Mouse (Mus musculus) heart, adult 8-10 months (tissue): ENCODE measurements at regions not wholly inside any gene's neighbourhood (a gene's known extent, or its start where the extent isn't known, plus 50 kb on each side); places are given as distances from the start of the nearest gene placed in this dataset.
"Not testable (repeated sequence)": the region's sequence is repeated elsewhere in the genome, so short reads cannot be mapped to it uniquely, and the experiment has no call there.

Experiments
- DNase-seq: peaks from one replicate; pipeline ENCODE4 v3.0.0; 2022; ENCODE audit warnings: low spot score

DNA sequence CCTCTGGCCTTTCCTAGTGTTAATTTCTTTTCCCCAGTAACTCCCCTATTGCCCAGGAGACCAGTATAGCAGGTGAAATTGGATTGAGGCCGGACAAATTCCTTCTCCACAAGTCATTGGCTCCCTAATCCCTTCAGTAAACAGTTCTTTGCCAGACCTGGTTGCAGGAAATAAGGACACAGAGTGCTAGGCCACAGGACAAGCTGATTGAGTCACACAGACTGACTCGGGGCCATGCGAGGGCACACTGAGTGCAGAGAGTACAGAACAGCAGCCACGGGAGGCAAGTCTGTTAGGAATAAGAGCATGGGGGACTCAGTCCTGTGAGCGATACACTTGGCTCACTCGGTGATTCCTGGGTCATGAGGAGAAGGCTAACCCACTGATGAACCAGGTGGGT, 134.3 kb upstream of the Ajap1 start:
- DNase-seq, result no peak

DNA sequence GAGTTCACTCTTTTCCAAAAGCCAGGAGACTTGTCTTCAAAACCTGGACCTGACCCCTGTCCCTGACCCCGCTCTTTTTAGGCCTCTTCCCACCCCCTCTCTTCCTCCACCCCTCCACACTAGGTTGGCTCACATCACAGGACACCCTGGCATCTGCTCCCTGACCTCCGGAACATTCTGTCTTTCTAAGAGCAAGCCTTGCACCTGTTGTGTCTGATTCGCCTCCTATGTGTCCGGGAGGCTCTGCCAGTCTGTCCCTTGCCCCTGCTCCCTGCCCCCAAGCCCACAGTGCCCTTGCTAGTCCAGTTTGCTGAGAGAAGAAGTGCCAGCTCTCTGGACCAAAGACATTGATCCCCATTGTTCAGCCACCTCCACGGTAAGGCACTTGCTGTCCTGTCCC, 138.3 kb upstream of the Ajap1 start:
- DNase-seq, result no peak

- no peak for DNase-seq
Measured at GRCm38 (mm10) chr4:153631161-153631560, 148.6 kb upstream of the Ajap1 start.

DNA sequence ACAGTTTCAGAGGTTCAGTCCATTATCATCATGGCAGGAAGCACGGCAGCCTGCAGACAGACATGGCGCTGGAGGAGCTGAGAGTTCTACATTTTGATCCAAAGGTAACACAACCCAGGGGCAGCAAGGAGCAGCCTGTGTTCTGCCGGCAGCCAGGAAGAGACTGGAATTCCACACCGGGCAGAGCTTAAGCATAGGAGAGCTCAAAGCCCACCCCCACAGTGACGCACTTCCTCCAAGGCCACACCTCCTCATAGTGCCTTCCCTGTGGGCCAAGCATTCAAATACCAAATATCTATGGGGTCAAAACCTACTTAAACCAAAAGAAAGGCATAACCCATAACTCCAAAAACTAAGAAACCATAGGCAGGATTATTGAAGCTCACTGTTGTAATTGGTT, 149.4 kb upstream of the Ajap1 start:
- no peak for DNase-seq

GRCm38 (mm10) chr4:153632551-153632950, 149.9 kb upstream of the Ajap1 start:
- DNase-seq, result no peak

DNA sequence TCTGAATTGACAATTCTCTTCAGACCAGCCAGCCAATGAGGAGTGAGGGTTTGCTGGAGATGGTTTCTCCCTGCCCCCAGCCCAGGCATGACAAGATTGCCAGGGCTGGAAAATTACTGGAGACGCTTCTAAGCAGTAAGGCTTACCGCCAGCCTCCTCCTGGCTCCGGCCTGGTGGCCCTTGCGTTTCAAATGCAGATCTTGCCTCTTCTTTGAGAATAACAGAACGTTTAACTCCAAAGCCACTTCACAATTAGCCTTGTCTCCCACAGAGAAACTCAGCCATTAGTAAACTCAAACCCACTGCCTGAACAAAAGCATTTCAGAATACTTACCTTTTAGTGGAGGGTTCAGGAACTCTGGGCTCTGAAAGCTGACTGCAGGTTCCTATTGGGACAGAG, 150.6 kb upstream of the Ajap1 start:
- no peak for DNase-seq

DNA sequence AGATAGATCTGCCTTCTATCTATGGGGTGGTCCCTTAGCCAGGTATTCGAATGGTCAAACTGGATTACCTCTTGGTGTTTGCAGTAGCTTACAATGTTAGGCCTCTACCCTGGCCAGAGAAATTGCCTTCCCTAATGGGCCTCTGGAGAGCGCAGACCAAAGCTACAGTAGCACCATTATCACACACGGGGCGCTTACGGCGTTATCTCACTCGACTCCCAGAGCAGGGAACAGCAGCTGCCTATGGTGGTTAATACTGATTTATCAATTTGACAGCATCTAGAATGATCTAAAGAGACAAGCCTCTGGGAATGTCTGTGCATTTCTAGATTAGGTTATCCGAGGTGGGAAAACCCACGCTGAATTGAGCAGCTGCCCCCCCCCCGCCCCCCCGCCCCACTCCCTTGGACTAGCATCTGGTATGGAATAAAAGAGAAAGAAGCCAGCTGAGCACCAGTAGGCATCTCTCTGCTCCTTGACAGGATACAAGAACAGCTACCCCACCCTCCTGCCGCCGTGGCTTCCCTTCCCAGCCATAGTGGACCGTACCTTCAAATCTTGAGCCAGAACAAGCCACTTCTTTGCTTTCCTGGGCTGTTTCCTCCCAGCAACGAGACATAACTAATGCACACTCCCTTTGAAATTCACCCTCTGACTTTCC, 151.7 kb upstream of the Ajap1 start:
- DNase-seq, result no peak

DNA sequence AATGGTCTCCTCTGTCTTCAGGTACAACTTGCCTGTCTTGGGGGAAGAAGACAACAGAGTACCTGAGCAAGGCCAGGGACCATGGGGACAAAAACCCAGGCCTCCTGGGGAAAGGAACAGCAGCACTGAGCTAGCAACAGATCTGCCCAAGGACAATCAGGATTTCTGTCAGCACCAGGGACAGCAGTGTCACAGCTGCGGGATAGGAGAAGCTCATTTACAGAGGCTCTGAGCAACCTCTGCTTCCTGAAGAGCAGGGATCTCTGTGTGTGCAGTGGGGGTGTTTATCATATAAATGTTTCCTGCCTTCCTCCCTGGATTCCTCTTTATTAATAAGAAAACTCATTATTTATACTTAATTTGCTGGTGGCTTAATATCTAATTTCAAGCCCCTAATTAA, 155.4 kb upstream of the Ajap1 start:
- DNase-seq, result no peak

DNA sequence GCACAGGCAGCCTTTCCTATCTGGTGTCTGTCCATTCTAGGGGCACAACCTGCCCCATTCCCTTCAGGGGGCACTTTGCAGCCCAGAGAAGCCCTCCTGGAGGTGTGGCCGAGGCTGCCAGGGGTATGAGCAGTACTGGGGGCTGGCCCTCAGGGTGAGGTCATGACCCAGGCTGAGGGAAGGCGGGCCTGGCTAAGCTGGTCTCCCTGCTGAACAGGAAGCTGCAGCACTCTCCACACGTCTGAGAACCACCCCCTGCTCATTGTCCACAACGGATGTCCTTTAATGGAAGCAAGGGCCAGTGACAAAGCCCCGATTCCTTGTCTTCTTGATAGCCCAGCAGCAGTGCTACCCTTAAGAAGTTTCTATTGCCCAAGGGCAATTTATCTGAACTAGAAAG, 169.2 kb upstream of the Ajap1 start:
- DNase-seq, result no peak

GRCm38 (mm10) chr4:153652841-153653240, 170.2 kb upstream of the Ajap1 start:
- no peak for DNase-seq

DNA sequence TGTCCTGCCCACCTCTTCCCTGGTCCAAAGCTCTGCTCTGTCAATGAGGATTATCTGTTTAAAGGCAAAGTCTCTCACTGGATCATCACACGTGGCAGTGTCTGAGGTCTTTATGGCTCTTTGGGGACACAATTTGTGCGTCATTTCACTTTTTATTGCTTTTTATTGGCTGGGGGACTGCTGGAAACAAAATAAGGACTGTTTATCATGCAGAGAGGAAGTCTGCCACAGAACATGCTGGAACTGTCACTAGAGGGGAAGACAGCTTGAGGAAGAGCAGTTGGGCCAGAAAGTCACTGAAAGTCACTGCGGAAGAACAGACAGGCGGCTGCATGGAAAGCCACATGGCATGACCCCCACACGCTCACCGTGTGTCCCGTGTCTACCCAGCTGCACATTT, 180.1 kb upstream of the Ajap1 start:
- peak; percentile 17 for DNase-seq

DNA sequence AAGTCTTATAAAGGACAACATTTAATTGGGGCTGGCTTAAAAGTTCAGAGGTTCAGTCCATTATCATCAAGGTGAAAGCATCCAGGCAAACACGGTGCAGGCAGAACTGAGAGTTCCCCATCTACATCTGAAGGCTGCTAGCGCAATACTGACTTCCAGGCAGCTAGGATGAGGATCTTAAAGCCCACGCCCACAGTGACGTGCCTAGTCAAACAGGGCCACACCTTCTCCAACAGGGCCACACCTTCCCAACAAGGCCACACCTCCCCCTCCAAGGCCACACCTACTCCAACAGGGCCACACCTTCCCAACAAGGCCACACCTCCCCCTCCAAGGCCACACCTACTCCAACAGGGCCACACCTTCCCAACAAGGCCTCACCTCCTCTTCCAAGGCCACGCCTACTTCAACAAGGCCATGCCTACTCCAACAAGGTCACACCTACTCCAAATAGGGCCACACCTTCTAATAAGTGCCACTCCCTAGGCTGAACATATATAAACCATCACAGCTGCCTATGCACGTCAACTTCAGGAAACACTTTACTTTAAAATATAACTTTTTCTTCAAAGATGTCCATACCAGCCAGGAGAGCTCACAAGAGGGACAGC, 184.1 kb upstream of the Ajap1 start:
- not testable (repeated sequence) for DNase-seq

DNA sequence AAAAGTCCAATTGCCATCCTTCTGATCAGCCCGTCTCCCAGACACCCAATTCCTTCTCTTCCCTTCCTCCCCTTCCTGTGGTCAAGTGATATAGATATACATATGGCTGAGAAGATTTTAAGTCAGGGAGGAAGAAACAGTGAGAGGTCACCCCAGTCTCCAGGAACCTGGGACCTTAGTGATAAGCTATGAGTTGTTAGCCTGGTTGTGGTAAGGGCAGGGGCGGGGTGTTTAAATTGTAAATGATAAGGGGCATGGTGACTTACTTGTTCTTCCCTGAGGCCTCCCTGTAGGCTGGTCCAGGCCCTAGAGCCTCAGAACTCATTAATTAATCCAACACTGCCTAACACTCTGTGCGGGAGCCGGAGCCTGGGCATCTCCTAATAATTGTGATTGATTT, 186.5 kb upstream of the Ajap1 start:
- no peak for DNase-seq

DNA sequence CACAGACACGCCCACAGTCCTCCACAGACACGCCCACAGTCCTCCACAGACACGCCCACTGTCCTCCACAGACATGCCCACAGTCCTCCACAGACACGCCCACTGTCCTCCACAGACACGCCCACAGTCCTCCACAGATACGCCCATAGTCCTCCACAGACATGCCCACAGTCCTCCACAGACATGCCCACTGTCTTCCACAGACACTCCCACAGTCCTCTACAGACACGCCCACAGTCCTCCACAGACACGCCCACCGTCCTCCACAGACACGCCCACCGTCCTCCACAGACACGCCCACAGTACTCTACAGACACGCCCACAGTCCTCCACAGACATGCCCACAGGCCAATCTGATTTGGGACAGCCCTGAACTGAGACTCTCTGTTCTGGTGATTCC, 187.6 kb upstream of the Ajap1 start:
- no peak for DNase-seq

DNA sequence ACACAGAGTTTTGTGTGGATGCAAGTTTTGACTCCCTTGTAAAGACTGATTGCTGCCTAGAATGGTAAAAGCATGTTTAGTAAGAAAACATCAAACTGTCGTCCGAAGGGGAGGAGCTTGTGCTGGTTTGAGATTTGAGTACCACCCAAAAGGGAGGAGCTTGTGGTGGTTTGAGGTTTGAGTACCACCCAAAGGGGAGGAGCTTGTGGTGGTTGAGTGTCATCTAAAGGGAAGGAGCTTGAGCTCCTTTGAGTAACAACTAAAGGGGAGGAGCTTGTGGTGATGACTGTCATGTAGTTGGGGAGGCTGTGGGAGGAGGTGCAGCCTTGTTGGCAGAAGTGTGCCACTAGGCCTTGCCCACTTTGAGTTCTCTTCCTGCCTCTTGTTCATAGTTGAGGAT, 192.8 kb upstream of the Ajap1 start:
- DNase-seq, result no peak

GRCm38 (mm10) chr4:153679151-153679550, 196.5 kb upstream of the Ajap1 start:
- DNase-seq, result no peak

GRCm38 (mm10) chr4:153688441-153688840, 205.8 kb upstream of the Ajap1 start:
- DNase-seq, result no peak

GRCm38 (mm10) chr4:153693881-153694280, 211.3 kb upstream of the Ajap1 start:
- DNase-seq, result no peak

DNA sequence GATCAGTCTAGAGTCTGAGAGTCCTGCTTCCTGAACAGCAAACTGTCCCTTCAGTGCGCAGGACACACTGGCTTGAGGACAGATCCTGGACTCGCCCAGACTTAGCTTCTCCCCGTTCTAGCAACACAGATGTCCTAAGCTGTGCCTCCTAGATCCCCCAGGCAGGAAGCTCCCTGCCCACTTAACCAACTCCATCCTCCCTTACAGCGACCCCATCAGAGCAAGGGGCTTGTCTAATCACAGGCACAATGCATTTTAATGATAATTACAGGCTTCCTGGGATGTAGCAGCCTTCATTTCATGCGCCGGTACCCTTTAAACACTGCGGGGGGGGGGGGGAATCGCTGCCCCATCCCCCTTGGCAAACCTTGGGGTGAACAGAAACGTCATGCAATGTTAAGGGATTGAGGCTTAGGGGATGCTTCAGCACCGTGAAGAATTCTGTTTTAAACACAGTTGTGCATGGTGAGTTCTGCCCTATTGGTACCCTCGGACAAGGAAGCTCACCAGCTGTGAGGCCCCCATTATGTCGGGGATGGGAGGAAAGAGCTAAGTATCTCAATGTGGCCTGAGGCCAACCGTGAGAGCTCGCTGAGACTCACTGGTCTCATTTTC, 213.9 kb upstream of the Ajap1 start:
- DNase-seq, result no peak

GRCm38 (mm10) chr4:153707218-153707617, 224.6 kb upstream of the Ajap1 start:
- DNase-seq, result no peak

GRCm38 (mm10) chr4:153714995-153715645, 232.5 kb upstream of the Ajap1 start:
- peak; percentile 3 for DNase-seq

DNA sequence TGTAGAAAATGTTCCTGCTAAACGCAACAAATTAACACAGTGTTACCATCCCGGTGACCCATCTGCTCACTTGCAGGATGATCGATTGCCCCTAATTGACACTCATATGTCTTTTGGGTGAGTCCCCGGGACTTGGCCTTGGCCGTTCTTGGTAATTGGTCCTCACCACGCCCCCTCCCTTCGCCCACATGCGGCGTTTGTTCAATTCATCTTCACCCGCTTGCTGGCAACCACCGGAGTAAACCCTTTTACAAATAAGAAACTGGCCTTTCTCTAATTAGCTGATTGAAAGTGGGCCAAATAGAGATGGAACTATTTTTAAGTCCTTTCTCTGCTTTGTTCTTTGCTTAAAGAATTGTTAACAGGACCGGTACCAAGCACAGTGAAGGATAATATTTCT, 234.7 kb upstream of the Ajap1 start:
- no peak for DNase-seq

GRCm38 (mm10) chr4:153724045-153724444, 233.0 kb upstream of the A430005L14Rik start:
- DNase-seq, result no peak
